Comparison of ENCODE assay signal across 8 mouse cellular contexts in the genomic region with DNA sequence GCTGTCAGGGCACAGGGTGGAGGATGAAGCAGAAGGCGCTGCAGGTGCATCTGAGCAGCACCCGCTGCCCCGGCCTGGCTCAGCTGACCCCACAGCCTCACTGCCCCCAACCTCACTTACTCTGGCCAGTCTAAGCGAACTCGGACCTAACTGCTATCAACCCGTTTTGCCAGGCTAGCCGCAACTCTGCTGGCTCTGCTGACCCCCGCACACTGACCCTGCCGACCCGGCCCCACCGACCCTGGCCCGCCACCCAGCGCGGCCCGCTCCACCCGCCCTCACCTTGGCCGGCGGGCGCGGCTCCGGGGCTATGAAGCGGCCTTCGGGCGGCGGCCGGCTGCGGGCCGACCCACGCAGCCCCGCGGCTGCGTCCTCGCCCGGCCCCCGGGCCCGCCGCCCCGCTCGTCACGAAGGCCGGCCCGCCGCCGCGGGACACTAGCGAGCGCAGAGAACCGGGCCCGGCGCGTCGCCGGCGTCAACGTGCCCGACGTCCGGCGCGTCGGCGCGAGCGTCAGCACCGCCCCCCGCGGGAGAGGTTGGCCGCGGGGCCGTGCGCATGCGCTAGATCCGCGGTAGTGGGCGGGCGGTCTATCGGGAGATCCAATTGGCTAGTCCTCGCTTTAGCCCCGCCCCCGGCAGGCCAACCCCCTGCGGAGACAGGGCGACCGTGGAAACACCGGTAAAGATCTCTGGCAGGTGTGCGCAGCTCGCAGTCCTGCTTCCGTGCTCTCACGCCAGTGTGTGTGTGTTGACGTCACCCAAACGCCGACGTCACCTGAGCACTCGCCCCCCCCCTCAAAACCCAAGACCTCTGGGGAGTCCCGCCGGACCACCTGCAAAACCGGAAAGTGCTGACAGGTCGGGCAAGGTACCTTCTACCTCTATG. TPM values are rescaled to one million over a fixed set of nuclear protein-coding genes. Genes with fewer than 3 reads are reported as not detected.
DNase-seq lines count a peak whose midpoint lies in the region; ATAC-seq lines count a peak whose summit lies in the region.

A gene (minus strand): TSS at position 493 of the 886 bp plus-strand sequence.

- peak; percentile 93 for ATAC-seq in erythroblast, adult 5-6 weeks (replicated peaks; ENCODE audit: low FRiP score, poor library complexity, severe bottlenecking)
- peak; percentile 97 for ATAC-seq in kidney, embryonic 15.5 days (replicated peaks; ENCODE audit: low FRiP score)
- ATAC-seq in monocyte, adult 5-6 weeks (replicated peaks; ENCODE audit: insufficient number of reproducible peaks, low FRiP score, low TSS enrichment, poor library complexity, severe bottlenecking): peak; percentile 95

- H3K27me3 ChIP-seq in heart, embryonic 10.5 days (ENCODE audit: insufficient read depth, poor library complexity, severe bottlenecking): no peaks in the 10 kb centered on the region
- H3K27me3 ChIP-seq in kidney, embryonic 15.5 days: 0 out of 2 replicates have a peak, but pooled peaks cover 3% of the 10 kb centered on the region

- peak within 1 kb of the TSS; percentile 93 for H3K27ac ChIP-seq in heart, embryonic 10.5 days
- H3K27ac ChIP-seq in kidney, embryonic 15.5 days: peak within 1 kb of the TSS; percentile 75

- H3K9me3 ChIP-seq in heart, embryonic 10.5 days: no peaks in the 10 kb centered on the region
- no peaks in the 10 kb centered on the region for H3K9me3 ChIP-seq in kidney, embryonic 15.5 days (replicated peaks)

- H3K4me2 ChIP-seq in kidney, embryonic 15.5 days: peak within 1 kb of the TSS; percentile 88

- H3K4me1 ChIP-seq in heart, embryonic 10.5 days: peaks cover 33% of the 10 kb centered on the region
- peaks cover 32% of the 10 kb centered on the region for H3K4me1 ChIP-seq in kidney, embryonic 15.5 days

- DNase-seq in B cell, adult 2 months: peak; percentile 99
- peak; percentile 98 for DNase-seq in brain, adult 2 months (ENCODE audit: low read depth, low spot score)
- peak; percentile 97 for DNase-seq in heart, embryonic 10.5 days (ENCODE audit: low spot score)
- DNase-seq in liver: peak; percentile 100
- DNase-seq in spleen, postnatal 4 days (ENCODE audit: low spot score in 2 of 2): peak; percentile 99 to 100

- peak within 1 kb of the TSS; percentile 94 for H3K9ac ChIP-seq in kidney, embryonic 15.5 days

- WGBS in heart, embryonic 10.5 days: under 1% methylated on average over 97 of the region's 97 CpGs
- under 1% methylated on average over 97 of the region's 97 CpGs for WGBS in kidney, embryonic 15.5 days

- H3K4me3 ChIP-seq in heart, embryonic 10.5 days: peak within 1 kb of the TSS; percentile 93
- peak within 1 kb of the TSS; percentile 99 for H3K4me3 ChIP-seq in kidney, embryonic 15.5 days (replicated peaks)

- H3K36me3 ChIP-seq in heart, embryonic 10.5 days: peaks cover 34% of the 10 kb centered on the region
- H3K36me3 ChIP-seq in kidney, embryonic 15.5 days: peaks cover 34% of the 10 kb centered on the region

RNA-seq across cellular contexts. Expression of the gene that starts here (rescaled TPM):
- 21.3 and 40.3 TPM in 2 replicates for total RNA-seq in erythroblast, adult 5-6 weeks (2015; ENCODE audit: low replicate concordance)
- 19.7 and 31.7 TPM in 2 replicates for total RNA-seq in erythroblast, adult 5-6 weeks (2017; ENCODE audit: low replicate concordance)
- polyA plus RNA-seq in heart, embryonic 10.5 days (2016; fragmentation: Nextera tagmentation; extraction: Ambion mirVana): 29.9 and 36.0 TPM in 2 replicates
- 39.2 and 42.1 TPM in 2 replicates for polyA plus RNA-seq in kidney, embryonic 15.5 days (2015; fragmentation: Nextera tagmentation; extraction: Ambion mirVana)
- total RNA-seq in monocyte, adult 5-6 weeks (2017): 36.7 to 111 TPM (median 42.1 TPM) in 3 replicates

Comparison
In these comparisons a context has a peak if more than half of its experiments do, and no peak if none do; other contexts are left out.
1. Peak in every context shown above with its lines: DNase-seq, ATAC-seq, H3K4me3 ChIP-seq and H3K27ac ChIP-seq.